In the genomic region with DNA sequence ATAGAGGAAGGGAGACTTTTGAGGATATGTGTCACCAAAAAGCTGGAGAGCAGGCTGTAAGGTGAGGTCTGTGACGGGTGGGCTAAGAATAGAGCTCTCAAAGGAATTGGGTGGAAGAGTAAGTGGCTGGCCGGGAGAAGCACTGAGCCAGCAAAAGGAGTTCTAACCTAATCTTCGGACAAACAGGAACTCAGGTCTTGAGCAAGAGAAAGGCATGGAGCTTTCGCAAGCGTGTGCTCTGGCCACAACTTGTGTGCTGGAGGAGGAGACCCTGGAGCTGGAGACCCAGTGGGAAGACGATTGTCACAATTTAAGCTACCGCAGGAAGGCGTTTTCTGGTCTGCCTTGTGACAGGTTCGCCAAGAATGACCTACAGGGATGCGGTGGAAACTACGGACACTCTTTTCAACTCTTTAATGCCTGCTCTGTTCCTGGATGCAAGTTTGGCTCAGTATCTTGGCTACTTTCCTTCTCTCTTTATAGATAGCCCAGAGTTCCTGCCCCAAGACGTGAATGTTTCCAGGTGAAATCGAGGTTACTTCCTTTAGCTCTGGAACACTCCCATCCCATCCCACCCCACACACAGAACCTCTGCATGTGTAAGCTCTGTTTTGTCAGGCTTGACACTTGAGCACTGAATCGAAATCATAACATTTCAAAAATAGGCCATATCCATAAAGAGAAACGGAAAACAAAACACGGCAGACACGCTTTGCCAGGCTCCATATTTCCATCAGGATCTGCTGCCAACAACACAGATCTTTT, we compare ENCODE assay signal across 8 mouse cellular contexts.
DNase-seq lines count a peak whose midpoint lies in the region; ATAC-seq and TF ChIP-seq lines count a peak whose summit lies in the region.

No protein-coding gene starts in this region.

- no peak for ATAC-seq in heart, embryonic 14.5 days (ENCODE audit: insufficient number of reproducible peaks, insufficient read depth, low FRiP score, low read depth)
- no peak for ATAC-seq in inflammation-experienced regulatory T-cells, adult 6 months

- H3K9me3 ChIP-seq in heart, embryonic 14.5 days (ENCODE audit: control insufficient read depth, low read length): no peaks in the 10 kb centered on the region

- peaks cover 55% of the 10 kb centered on the region for H3K4me1 ChIP-seq in bone marrow macrophage, adult 2 months (ENCODE audit: control insufficient read depth, insufficient read depth, low read length)
- H3K4me1 ChIP-seq in heart, embryonic 14.5 days (ENCODE audit: control insufficient read depth in 2 of 2, insufficient read depth in 2 of 2, low read length in 2 of 2): peaks cover 18 to 19% of the 10 kb centered on the region in 2 experiments

- no peaks in the 10 kb centered on the region for H3K36me3 ChIP-seq in heart, embryonic 14.5 days (ENCODE audit: control insufficient read depth, insufficient read depth, low read length)

- no peak overlapping the region for H3K9ac ChIP-seq in heart, embryonic 14.5 days (ENCODE audit: low read length)

- H3K4me3 ChIP-seq in bone marrow macrophage, adult 2 months (ENCODE audit: insufficient read depth, low read length): peak overlapping the region; percentile 50
- no peak overlapping the region for H3K4me3 ChIP-seq in heart, embryonic 14.5 days (ENCODE audit: control insufficient read depth in 1 of 2, insufficient read depth in 1 of 2, low read depth in 1 of 2, low read length in 2 of 2)

- intact Hi-C loops in gastrocnemius, postnatal 14 days (cut with DNase I; ENCODE audit: low total_unique reads): loop anchor here (10.0 kb wide), 1 partner anchor 137 kb away; no protein-coding TSS in a partner anchor

- peak overlapping the region; percentile 19; the same call in 1 of the 2 replicates for H3K4me2 ChIP-seq in heart, embryonic 14.5 days (ENCODE audit: low read length)

- TF ChIP-seq CTCF in bone marrow macrophage, adult 2 months (IDR thresholded peaks at IDR 0.05; ENCODE audit: low read depth, low read length): no peak

- H3K27ac ChIP-seq in bone marrow macrophage, adult 2 months (ENCODE audit: insufficient read depth, low read depth, low read length): peak overlapping the region; percentile 86
- peak overlapping the region; percentile 2 to 3; a peak in 2 of 4 replicates for H3K27ac ChIP-seq in heart, embryonic 14.5 days (replicated peaks in 1 of 2; ENCODE audit: control insufficient read depth in 1 of 2, insufficient read depth in 1 of 2, low read depth in 2 of 2, low read length in 2 of 2)

- peak; percentile 17 for DNase-seq in gastrocnemius, postnatal 25 days
- no peak for DNase-seq in gastrocnemius, postnatal 14 days
- peak; percentile 63 to 65 for DNase-seq in lung, postnatal 4 days
- no peak for DNase-seq in right cerebral cortex, postnatal 4 days
- DNase-seq in thymus, postnatal 4 days: no peak

- 56% methylated on average over 17 of the region's 17 CpGs for WGBS in heart, embryonic 14.5 days

- no peak for TF ChIP-seq POLR2A in bone marrow macrophage, adult 2 months (IDR thresholded peaks at IDR 0.05; ENCODE audit: borderline replicate concordance, low read depth, low read length)

- H3K27me3 ChIP-seq in heart, embryonic 14.5 days (ENCODE audit: control insufficient read depth, insufficient read depth, low read length): no peaks in the 10 kb centered on the region

Comparison
In these comparisons a context has a peak if more than half of its experiments do, and no peak if none do; other contexts are left out.
1. DNase-seq: peak in gastrocnemius, postnatal 25 days (single experiment) and lung, postnatal 4 days (2 of 2); none in gastrocnemius, postnatal 14 days (single experiment), right cerebral cortex, postnatal 4 days (single experiment) and thymus, postnatal 4 days (single experiment).